Mouse (Mus musculus): ENCODE measurements around the gene Gbf1.

DNA sequence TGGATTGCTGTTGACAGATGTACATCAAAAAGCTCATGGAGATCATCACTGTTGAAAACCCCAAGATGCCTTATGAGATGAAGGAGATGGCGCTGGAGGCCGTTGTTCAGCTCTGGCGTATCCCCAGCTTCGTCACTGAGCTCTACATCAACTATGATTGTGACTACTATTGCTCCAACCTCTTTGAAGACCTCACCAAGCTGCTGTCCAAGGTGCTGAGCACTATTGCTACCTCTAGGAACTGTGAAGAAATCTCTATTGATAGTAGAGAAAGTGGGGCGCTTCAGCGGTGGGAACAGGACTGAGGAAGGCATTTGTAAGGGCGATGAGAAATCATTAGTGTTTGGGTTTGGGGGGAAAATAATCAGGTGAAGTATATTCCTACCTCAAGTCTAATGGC lies 112.5 kb downstream of the Gbf1 start:
- TF ChIP-seq ZC3H11A (IDR thresholded peaks at IDR 0.05; ENCODE audit: low read depth, low read length) (no peak), NELFE (IDR thresholded peaks at IDR 0.05; ENCODE audit: low read depth, low read length) (no peak), CTCF (conservative IDR thresholded peaks at IDR 0.05 in 1 of 2, IDR thresholded peaks at IDR 0.05 in 1 of 2; ENCODE audit: low read depth in 2 of 2, low read length in 2 of 2) (no peak), E2F4 (IDR thresholded peaks at IDR 0.05; ENCODE audit: insufficient replicate concordance, low read depth, low read length) (no peak), POLR2A (IDR thresholded peaks at IDR 0.05; ENCODE audit: low read depth, low read length) (no peak), POLR2AphosphoS2 (IDR thresholded peaks at IDR 0.05; ENCODE audit: low read depth, low read length) (no peak)
